Mouse (Mus musculus) CH12.LX (cell line): ENCODE data around the gene Rora. TPM values are rescaled to one million over a fixed set of nuclear protein-coding genes. Genes with fewer than 3 reads are reported as not detected.

ENCODE experiments used
- DNase-seq: peaks from one replicate; pipeline ENCODE4 v3.0.0-alpha.2; 2013; ENCODE audit errors: extremely low read depth
- H3K27ac ChIP-seq: 2 replicates; pipeline ENCODE4 v1.5.1; 2012; ENCODE audit warnings: low read depth, mild to moderate bottlenecking, control low read depth, moderate library complexity; ENCODE audit not compliant: insufficient read depth
- H3K27me3 ChIP-seq: replicated peaks from 2 replicates; pipeline ENCODE3; 2012; ENCODE audit warnings: inconsistent platforms
- H3K36me3 ChIP-seq, 2 experiments: replicated peaks in 1 of 2; 2 replicates each; pipeline versions ENCODE3 to v1.6.1; 2012; ENCODE audit warnings: inconsistent platforms in 1 of 2, low read length in 1 of 2, mild to moderate bottlenecking in 1 of 2, mixed read lengths in 1 of 2, moderate library complexity in 1 of 2; ENCODE audit not compliant: control insufficient read depth in 1 of 2, insufficient read depth in 1 of 2
- H3K4me1 ChIP-seq, 2 experiments: 2 replicates each; pipeline ENCODE4 v1.6.1; 2012; ENCODE audit warnings: inconsistent platforms in 1 of 2, moderate library complexity in 1 of 2; ENCODE audit not compliant: insufficient read depth in 2 of 2, control insufficient read depth in 1 of 2
- H3K4me2 ChIP-seq: 2 replicates; pipeline ENCODE4 v1.6.1; 2012; ENCODE audit warnings: low read depth, mild to moderate bottlenecking, control low read depth; ENCODE audit not compliant: poor library complexity, insufficient read depth, severe bottlenecking
- H3K4me3 ChIP-seq, 3 experiments: fragments of 150-350 bp in 1 of 3; sonication (generic) in 1 of 3; replicated peaks in 1 of 3; 2 replicates each; pipeline versions ENCODE3 to v1.5.1; 2011 to 2012; ENCODE audit warnings: low read depth in 2 of 3, low read length in 2 of 3, mild to moderate bottlenecking in 2 of 3, moderate library complexity in 2 of 3, control low read depth in 1 of 3, improper control_type of control experiment in 1 of 3, inconsistent platforms in 1 of 3, mixed read lengths in 1 of 3; ENCODE audit not compliant: poor library complexity in 1 of 3
- H3K79me2 ChIP-seq: replicated peaks from 2 replicates; pipeline ENCODE4 v1.6.1; 2012; ENCODE audit warnings: mild to moderate bottlenecking, moderate library complexity; ENCODE audit not compliant: control insufficient read depth, poor library complexity, insufficient read depth, severe bottlenecking; ENCODE audit errors: extremely low read depth
- H3K9ac ChIP-seq: 2 replicates; pipeline ENCODE4 v1.6.1; 2012; ENCODE audit warnings: low read depth, mild to moderate bottlenecking, control low read depth, moderate library complexity; ENCODE audit not compliant: insufficient read depth
- H3K9me3 ChIP-seq: replicated peaks from 2 replicates; pipeline ENCODE3; 2012; ENCODE audit warnings: low read length, inconsistent platforms, mixed read lengths
- BHLHE40 ChIP-seq: IDR thresholded peaks from 2 replicates; pipeline ENCODE4 v1.6.1; 2011; ENCODE audit warnings: mild to moderate bottlenecking, low read depth, low read length, improper control_type of control experiment
- CHD1 ChIP-seq: IDR thresholded peaks from 2 replicates; pipeline ENCODE4 v1.6.1; 2012; ENCODE audit warnings: low read depth, low read length, improper control_type of control experiment, inconsistent platforms
- CHD2 ChIP-seq: IDR thresholded peaks from 2 replicates; pipeline ENCODE4 v1.6.1; 2011; ENCODE audit warnings: low read length, improper control_type of control experiment
- CTCF ChIP-seq, 2 experiments: IDR thresholded peaks in 1 of 2; conservative IDR thresholded peaks in 1 of 2; 2 replicates each; pipeline ENCODE4 v1.5.1; 2011 to 2012; ENCODE audit warnings: low read depth in 2 of 2, low read length in 2 of 2, improper control_type of control experiment in 1 of 2, inconsistent platforms in 1 of 2, mild to moderate bottlenecking in 1 of 2, moderate library complexity in 1 of 2
- E2F4 ChIP-seq: IDR thresholded peaks from 2 replicates; pipeline ENCODE4 v1.6.1; 2011; ENCODE audit warnings: low read depth, low read length, improper control_type of control experiment; ENCODE audit not compliant: insufficient replicate concordance
- EP300 ChIP-seq: IDR thresholded peaks from 2 replicates; pipeline ENCODE4 v1.6.1; 2011; ENCODE audit warnings: low read length, improper control_type of control experiment
- ETS1 ChIP-seq: conservative IDR thresholded peaks from 2 replicates; pipeline ENCODE4 v1.6.1; 2012; ENCODE audit warnings: low read depth, mild to moderate bottlenecking, inconsistent platforms, low read length, improper control_type of control experiment, moderate library complexity
- GABPA ChIP-seq: IDR thresholded peaks from 2 replicates; pipeline ENCODE4 v1.6.1; 2012; ENCODE audit warnings: low read depth, low read length, improper control_type of control experiment, inconsistent platforms; ENCODE audit not compliant: insufficient replicate concordance
- HCFC1 ChIP-seq: IDR thresholded peaks from 2 replicates; pipeline ENCODE4 v1.6.1; 2012; ENCODE audit warnings: low read depth, mild to moderate bottlenecking, inconsistent platforms, low read length, improper control_type of control experiment
- IRF4 ChIP-seq: IDR thresholded peaks from 2 replicates; pipeline ENCODE4 v1.6.1; 2014; ENCODE audit warnings: low read depth, mild to moderate bottlenecking, inconsistent platforms, low read length, improper control_type of control experiment
- KAT2A ChIP-seq: IDR thresholded peaks from 2 replicates; pipeline ENCODE4 v1.6.1; 2012; ENCODE audit warnings: low read length, improper control_type of control experiment, inconsistent platforms; ENCODE audit not compliant: insufficient replicate concordance
- MAZ ChIP-seq: IDR thresholded peaks from 2 replicates; pipeline ENCODE4 v1.6.1; 2012; ENCODE audit warnings: low read depth, mild to moderate bottlenecking, inconsistent platforms, low read length, improper control_type of control experiment, moderate library complexity
- MEF2A ChIP-seq: IDR thresholded peaks from 2 replicates; pipeline ENCODE4 v1.6.1; 2014; ENCODE audit warnings: low read depth, mild to moderate bottlenecking, inconsistent platforms, low read length, improper control_type of control experiment, borderline replicate concordance
- MXI1 ChIP-seq: IDR thresholded peaks from 2 replicates; pipeline ENCODE4 v1.6.1; 2011; ENCODE audit warnings: mild to moderate bottlenecking, low read depth, low read length, improper control_type of control experiment
- NELFE ChIP-seq: IDR thresholded peaks from 2 replicates; pipeline ENCODE4 v1.6.1; 2011; ENCODE audit warnings: low read depth, low read length, improper control_type of control experiment
- NRF1 ChIP-seq: IDR thresholded peaks from 2 replicates; pipeline ENCODE4 v1.6.1; 2014; ENCODE audit warnings: low read depth, mild to moderate bottlenecking, inconsistent platforms, low read length, improper control_type of control experiment, moderate library complexity
- PAX5 ChIP-seq: IDR thresholded peaks from 2 replicates; pipeline ENCODE4 v1.6.1; 2012; ENCODE audit warnings: low read length, inconsistent platforms, mixed read lengths
- POLR2A ChIP-seq: IDR thresholded peaks from 2 replicates; pipeline ENCODE4 v1.6.1; 2011; ENCODE audit warnings: low read depth, mild to moderate bottlenecking, improper control_type of control experiment, low read length
- POLR2AphosphoS2 ChIP-seq: IDR thresholded peaks from 2 replicates; pipeline ENCODE4 v1.6.1; 2011; ENCODE audit warnings: low read depth, low read length, improper control_type of control experiment
- RAD21 ChIP-seq: IDR thresholded peaks from 2 replicates; pipeline ENCODE4 v1.6.1; 2011; ENCODE audit warnings: low read depth, mild to moderate bottlenecking, low read length, improper control_type of control experiment, moderate library complexity
- SMC3 ChIP-seq: IDR thresholded peaks from 2 replicates; pipeline ENCODE4 v1.6.1; 2011; ENCODE audit warnings: low read depth, low read length, improper control_type of control experiment
- TBP ChIP-seq: conservative IDR thresholded peaks from 2 replicates; pipeline ENCODE4 v1.6.1; 2011; ENCODE audit warnings: low read depth, low read length, improper control_type of control experiment
- TCF12 ChIP-seq: IDR thresholded peaks from 2 replicates; pipeline ENCODE4 v1.6.1; 2014; ENCODE audit warnings: low read depth, mild to moderate bottlenecking, inconsistent platforms, low read length, improper control_type of control experiment
- UBTF ChIP-seq: IDR thresholded peaks from 2 replicates; pipeline ENCODE4 v1.6.1; 2012; ENCODE audit warnings: low read depth, mild to moderate bottlenecking, inconsistent platforms, low read length, improper control_type of control experiment, moderate library complexity
- USF1 ChIP-seq: IDR thresholded peaks from 2 replicates; pipeline ENCODE4 v1.6.1; 2014; ENCODE audit warnings: low read depth, mild to moderate bottlenecking, inconsistent platforms, low read length, improper control_type of control experiment
- USF2 ChIP-seq: conservative IDR thresholded peaks from 2 replicates; pipeline ENCODE4 v1.6.1; 2011; ENCODE audit warnings: low read depth, low read length, improper control_type of control experiment
- ZC3H11A ChIP-seq: IDR thresholded peaks from 2 replicates; pipeline ENCODE4 v1.6.1; 2012; ENCODE audit warnings: low read depth, mild to moderate bottlenecking, inconsistent platforms, low read length, improper control_type of control experiment
- ZMIZ1 ChIP-seq: IDR thresholded peaks from 2 replicates; pipeline ENCODE4 v1.6.1; 2012; ENCODE audit warnings: low read depth, mild to moderate bottlenecking, inconsistent platforms, low read length, improper control_type of control experiment
- dilution Hi-C: fragments of 300-500 bp; cut with MboI; formaldehyde crosslinking; loops from 2 replicates; pipeline ENCODE4 v1.14.3; 2020; ENCODE audit warnings: low sequenced_read_pairs; ENCODE audit not compliant: extremely low pct_unique_long_range_greater_than_20kb, extremely low pct_ligation_motif_present
- in situ Hi-C: fragments of 300-500 bp; cut with MboI; formaldehyde crosslinking; loops from 3 replicates; pipeline ENCODE4 v1.14.3; 2019; ENCODE audit warnings: low sequenced_read_pairs, low pct_ligation_motif_present, low pct_unique_long_range_greater_than_20kb, mixed read lengths
- polyA plus RNA-seq: library from polyadenylated mRNA; unstranded; fragments of >175 nt; gene quantifications from 2 replicates; pipeline ENCODE4 v1.2.1, GENCODE M21; 2012; ENCODE audit warnings: low read depth; ENCODE audit not compliant: insufficient read length
- total RNA-seq, 2 experiments: library from RNA; depleted of rRNA; stranded (reverse); fragments of 300-350 nt in 1 of 2; fragments of >200 nt in 1 of 2; gene quantifications; 2 replicates each; pipeline ENCODE4 v1.2.3; 2012 to 2014

Rora gene
- total and polyA plus RNA-seq, 3 experiments = 0.36 to 0.66 (median 0.64) TPM

GRCm38 (mm10) chr9:69250326-69250725 is 596.7 kb downstream of the Rora start:
- in situ Hi-C loops = no loop called here
- Histone ChIP-seq H3K9me3 (no peaks in the 10 kb centered on the region), H3K27me3 (no peaks in the 10 kb centered on the region), H3K4me2 (no peak overlapping the region), H3K79me2 (no peaks in the 10 kb centered on the region), H3K9ac (no peak overlapping the region), H3K27ac (no peak overlapping the region), H3K36me3 (no peaks in the 10 kb centered on the region), H3K4me3 (no peak overlapping the region), H3K4me1 (no peaks in the 10 kb centered on the region)
- no peak for TF ChIP-seq TCF12
- TF ChIP-seq E2F4 = no peak
- no peak for TF ChIP-seq KAT2A
- no peak for TF ChIP-seq TBP
- no peak for TF ChIP-seq ZMIZ1
- TF ChIP-seq SMC3 = no peak
- no peak for TF ChIP-seq MEF2A
- TF ChIP-seq POLR2AphosphoS2 = no peak
- no peak for TF ChIP-seq RAD21
- TF ChIP-seq CHD1 = no peak
- TF ChIP-seq USF2 = no peak
- TF ChIP-seq CTCF (conservative IDR thresholded peaks at IDR 0.05 in 1 of 2, IDR thresholded peaks at IDR 0.05 in 1 of 2; ENCODE audit: low read depth in 2 of 2, low read length in 2 of 2) = no peak
- no peak for DNase-seq
- dilution Hi-C loops = no loop called here

- no peak overlapping the region for H3K27ac ChIP-seq
- no peak overlapping the region for H3K4me3 ChIP-seq
- no peaks in the 10 kb centered on the region for H3K36me3 ChIP-seq
- H3K4me1 ChIP-seq = no peaks in the 10 kb centered on the region
- H3K9ac ChIP-seq = no peak overlapping the region
- in situ Hi-C loops = no loop called here
- TF ChIP-seq SMC3 = no peak
- TF ChIP-seq CHD2 = no peak
- no peak for TF ChIP-seq PAX5
- TF ChIP-seq ZC3H11A = no peak
- no peak for TF ChIP-seq MXI1
- no peak overlapping the region for H3K4me2 ChIP-seq
- dilution Hi-C loops = no loop called here
- no peaks in the 10 kb centered on the region for H3K79me2 ChIP-seq
- H3K27me3 ChIP-seq = no peaks in the 10 kb centered on the region
- no peaks in the 10 kb centered on the region for H3K9me3 ChIP-seq
- no peak for DNase-seq
Observed at GRCm38 (mm10) chr9:69258506-69258905, 604.9 kb downstream of the Rora start.

- Histone ChIP-seq H3K79me2 (no peaks in the 10 kb centered on the region), H3K27ac (no peak overlapping the region), H3K9me3 (no peaks in the 10 kb centered on the region), H3K4me3 (no peak overlapping the region), H3K4me1 (no peaks in the 10 kb centered on the region), H3K27me3 (no peaks in the 10 kb centered on the region), H3K9ac (no peak overlapping the region), H3K36me3 (no peaks in the 10 kb centered on the region), H3K4me2 (no peak overlapping the region)
- no peak for DNase-seq
- in situ Hi-C loops = no loop called here
- dilution Hi-C loops = no loop called here
- TF ChIP-seq NRF1 = no peak
- no peak for TF ChIP-seq EP300
- no peak for TF ChIP-seq IRF4
- TF ChIP-seq CTCF (conservative IDR thresholded peaks at IDR 0.05 in 1 of 2, IDR thresholded peaks at IDR 0.05 in 1 of 2; ENCODE audit: low read depth in 2 of 2, low read length in 2 of 2) = no peak
- no peak for TF ChIP-seq RAD21
- no peak for TF ChIP-seq MEF2A
- no peak for TF ChIP-seq USF1
- TF ChIP-seq POLR2A = no peak
- TF ChIP-seq NELFE = no peak
- TF ChIP-seq BHLHE40 = no peak
- TF ChIP-seq UBTF = no peak
- TF ChIP-seq ETS1 = no peak
- no peak for TF ChIP-seq HCFC1
- no peak for TF ChIP-seq GABPA
- TF ChIP-seq MAZ = no peak
- no peak for TF ChIP-seq ZMIZ1
Observed at GRCm38 (mm10) chr9:69259382-69259781, 605.8 kb downstream of the Rora start.
